Mouse (Mus musculus) adrenal gland, postnatal 10 days (tissue): ENCODE measurements around the gene Clip4. TPM values are rescaled to one million over a fixed set of nuclear protein-coding genes. Genes with fewer than 3 reads are reported as not detected.

ENCODE experiments used
- DNase-seq: peaks from one replicate; pipeline ENCODE4 v3.0.0; 2021; ENCODE audit warnings: mixed read lengths
- total RNA-seq, 2 experiments: library from RNA; stranded (reverse); gene quantifications; 2 replicates each; pipeline ENCODE4 v1.2.3; 2021

The Clip4 gene
- total RNA-seq, 2 experiments from 2014 or later: 13.9 to 24.7 TPM

GRCm38 (mm10) chr17:71874077-71874476 is 105.8 kb downstream of the Clip4 start:
- peak; percentile 83 for DNase-seq

DNA sequence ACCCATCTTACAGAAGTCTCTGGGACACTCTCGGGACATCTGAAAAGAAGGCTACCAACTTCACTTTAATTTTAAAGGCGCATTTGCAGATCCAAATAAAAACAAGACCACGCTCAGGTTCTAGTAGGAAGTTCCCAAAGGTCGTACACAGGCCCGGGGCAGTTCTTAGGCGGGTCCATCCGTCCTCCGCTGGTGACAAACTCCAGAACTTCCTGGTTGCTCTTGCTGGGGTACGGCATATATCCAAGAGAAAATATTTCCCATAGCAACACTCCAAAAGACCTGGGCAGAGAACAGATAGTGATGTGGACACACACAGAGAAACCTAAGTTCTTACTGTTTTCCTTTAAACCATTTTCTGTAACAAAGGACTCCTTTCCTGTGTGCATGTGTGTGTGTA is 106.5 kb downstream of the Clip4 start:
- DNase-seq: no peak

DNA sequence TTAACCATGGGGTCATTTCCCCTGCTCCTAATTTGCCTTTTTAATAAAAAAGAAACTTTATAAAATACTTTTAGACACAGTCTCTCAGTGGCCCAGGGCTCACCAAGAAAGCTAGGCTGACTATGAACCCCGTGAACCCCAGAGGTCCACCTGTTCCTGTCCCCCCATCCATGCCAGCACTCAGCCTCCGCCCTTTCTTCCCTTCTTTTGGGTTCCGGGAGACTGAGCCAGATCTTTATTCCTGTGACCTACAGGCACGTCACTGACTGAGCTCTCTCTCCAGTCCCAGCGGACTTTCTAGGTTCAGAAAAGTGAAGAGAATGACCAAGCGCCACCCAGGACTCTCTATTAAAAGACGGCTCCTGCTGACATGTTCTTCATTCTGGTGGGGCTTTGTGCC is 107.2 kb downstream of the Clip4 start:
- no peak for DNase-seq

DNA sequence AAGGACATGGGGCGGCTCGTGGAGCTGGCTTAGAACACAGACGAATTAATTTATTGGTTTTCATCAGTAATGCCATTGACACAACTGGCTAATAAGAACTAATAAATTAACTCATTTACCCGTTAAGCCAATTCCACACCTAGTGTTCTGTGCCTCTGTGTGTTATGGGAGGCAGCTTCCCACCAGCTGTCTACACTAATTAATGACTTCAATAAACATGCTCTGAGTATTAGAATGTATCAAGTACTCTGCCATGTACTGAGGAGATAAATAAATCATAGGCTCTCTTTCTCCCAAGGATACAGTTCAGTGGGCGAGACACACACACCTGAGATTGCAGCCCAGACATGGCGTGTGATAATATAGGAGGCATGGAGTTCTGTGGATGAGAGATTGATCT is 113.1 kb downstream of the Clip4 start:
- no peak for DNase-seq

DNA sequence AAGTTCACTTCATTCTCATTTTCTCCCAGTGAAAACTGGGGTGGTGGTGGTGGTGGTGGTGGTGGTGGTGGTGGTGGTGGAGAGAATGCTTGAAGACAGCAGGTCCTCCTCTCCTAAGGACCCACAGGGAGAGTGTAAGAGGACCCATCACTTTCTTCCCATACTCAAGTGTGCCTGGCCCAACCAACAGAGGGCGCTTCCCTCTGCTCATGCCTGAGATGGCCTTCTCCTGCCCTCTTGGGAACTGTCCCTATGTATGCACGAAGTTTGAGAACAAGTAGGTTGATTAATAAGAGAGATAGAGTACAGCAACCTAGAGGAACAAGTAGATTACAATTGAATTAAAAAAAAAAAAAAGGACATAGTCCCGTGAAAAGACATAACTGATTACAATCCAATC is 140.8 kb downstream of the Clip4 start:
- peak; percentile 43 for DNase-seq

- DNase-seq: no peak
Measured at GRCm38 (mm10) chr17:71913188-71913587, 144.9 kb downstream of the Clip4 start.

Other genes with a start within 250 kb of the Clip4 start
- gene Ndc80, start 241.6 kb upstream of the Clip4 start, total RNA-seq: 10 to 100 TPM in 1 of 2 experiments, 1 to 10 TPM in 1; 9.4 to 11.9 TPM
- gene Spdya, start 216.4 kb upstream of the Clip4 start, total RNA-seq: under 1 TPM; 0.45 to 0.55 TPM
- 10 to 100 TPM; 46.3 to 53.4 TPM for gene Wdr43, start 152.6 kb upstream of the Clip4 start, total RNA-seq
- gene Togaram2, start 95.2 kb upstream of the Clip4 start, total RNA-seq: under 1 TPM; 0.27 to 0.33 TPM
- not detected for gene Pcare, start 15.6 kb upstream of the Clip4 start, total RNA-seq